Mouse (Mus musculus): ENCODE measurements around the gene Olfr1352. TPM values are rescaled to one million over a fixed set of nuclear protein-coding genes. Genes with fewer than 3 reads are reported as not detected.

The Olfr1352 gene
- not detected in 2 replicates for polyA plus RNA-seq (2021; fragmentation: Nextera tagmentation)
- long read RNA-seq, experiment 1 = 0 reads
- long read RNA-seq, experiment 2 = 0 reads

DNA sequence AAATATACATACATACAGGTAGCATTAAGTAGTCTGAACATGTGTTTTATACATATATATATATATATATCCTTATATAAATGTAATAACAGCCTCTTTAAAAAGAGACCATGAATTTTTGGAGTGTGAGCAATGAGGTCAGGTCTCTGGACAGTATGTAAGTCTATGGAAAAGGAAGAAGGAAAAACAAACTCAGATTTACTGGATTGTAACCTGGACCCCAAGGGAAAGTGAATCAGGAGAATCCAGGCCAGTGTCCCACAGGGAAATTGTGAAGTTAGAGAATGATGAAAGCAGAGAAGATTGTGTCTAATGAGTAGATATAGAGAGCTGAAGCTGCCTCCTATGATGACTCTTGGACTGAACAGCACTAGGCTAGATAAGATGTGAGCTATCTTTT, at the start of gene Olfr1352:
Olfr1352 (plus strand) TSS at position 301 of the 400 bp plus-strand sequence.

DNA sequence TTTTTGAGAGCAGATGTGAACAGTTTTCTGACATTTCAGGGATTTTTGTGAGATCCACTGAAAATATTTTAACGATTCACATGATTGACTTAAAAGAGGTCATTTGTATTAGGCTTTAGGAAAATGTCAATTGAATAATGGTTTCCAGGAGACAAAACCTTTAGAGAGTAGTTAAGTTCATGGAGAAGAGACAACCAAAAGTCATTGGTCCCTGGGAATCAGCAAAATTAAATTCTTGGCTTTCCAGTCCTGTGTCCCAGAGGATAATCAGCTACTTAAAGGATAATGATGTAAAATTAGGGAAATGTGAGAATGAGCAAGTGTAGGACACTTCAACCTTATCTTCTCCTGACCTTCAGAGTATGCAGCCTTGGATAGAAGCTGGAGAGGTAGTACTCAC, 30.5 kb upstream of the Olfr1352 start, which contains the start of gene Olfr8:
Olfr8 (plus strand) TSS at position 301 of the 400 bp plus-strand sequence.

DNA sequence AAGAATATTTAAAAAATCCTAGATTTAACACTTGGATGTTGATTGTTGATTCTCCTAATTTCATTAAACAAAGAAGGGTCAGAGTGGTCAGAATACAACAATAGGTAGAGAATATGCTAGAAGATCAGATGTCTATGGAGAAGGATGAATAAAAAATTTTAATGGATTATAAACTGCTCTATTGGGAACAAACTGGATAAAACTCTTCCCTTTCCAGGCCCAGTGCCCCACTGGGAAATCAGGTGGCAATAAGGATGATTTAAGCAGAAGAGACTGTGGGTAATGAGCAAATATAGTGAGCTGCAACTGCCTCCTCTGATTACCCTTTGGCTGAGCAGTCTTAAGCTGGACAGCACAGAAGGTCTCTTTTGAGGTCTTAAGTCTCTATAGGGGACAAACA, 17.8 kb upstream of the Olfr1352 start, which contains the start of gene Olfr1353:
Olfr1353 (plus strand) TSS at position 301 of the 400 bp plus-strand sequence.

GRCm38 (mm10) chr10:79012172-79012571, 31.3 kb downstream of the Olfr1352 start, which contains the start of gene Olfr1351:
Gene Olfr1351, plus strand, starts transcription at chr10:79012472.

DNA sequence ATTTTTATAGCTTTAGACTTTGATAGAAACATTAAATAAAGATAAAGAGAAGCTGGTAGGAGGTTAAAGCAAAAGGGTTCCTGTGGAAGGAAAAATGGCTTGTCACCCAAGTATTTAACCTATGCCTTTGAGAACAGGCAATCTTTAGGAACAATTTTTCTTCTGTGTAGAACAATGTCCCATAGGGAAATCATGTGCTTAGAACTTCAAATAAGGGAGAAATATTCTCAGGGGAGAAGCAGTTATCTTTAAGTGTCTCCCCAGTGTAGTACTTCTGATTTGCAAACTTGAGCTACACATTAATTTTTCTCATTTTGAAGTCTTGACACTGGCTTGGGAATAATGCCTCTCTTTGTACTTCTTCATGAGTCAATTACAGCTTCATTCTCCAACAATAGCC, 47.6 kb downstream of the Olfr1352 start, which contains the start of gene Olfr57:
Olfr57 (plus strand) TSS at position 301 of the 400 bp plus-strand sequence.

Other genes starting within 250 kb of the Olfr1352 start
- 0.13 and 0.21 TPM in 2 replicates for gene Ccdc105, start 228.0 kb upstream of the Olfr1352 start, polyA plus RNA-seq (2021; fragmentation: Nextera tagmentation)
- 2.4 and 2.9 TPM in 2 replicates for gene Slc1a6, start 200.6 kb upstream of the Olfr1352 start, polyA plus RNA-seq (2021; fragmentation: Nextera tagmentation)
- gene Olfr1356, start 128.9 kb upstream of the Olfr1352 start, polyA plus RNA-seq (2021; fragmentation: Nextera tagmentation) = not detected in 2 replicates
- not detected in 2 replicates for gene Olfr1355, start 105.5 kb upstream of the Olfr1352 start, polyA plus RNA-seq (2021; fragmentation: Nextera tagmentation)
- not detected in 2 replicates for gene Olfr1354, start 67.9 kb upstream of the Olfr1352 start, polyA plus RNA-seq (2021; fragmentation: Nextera tagmentation)
- not detected in 2 replicates for gene Olfr8, start 30.4 kb upstream of the Olfr1352 start, polyA plus RNA-seq (2021; fragmentation: Nextera tagmentation)
- not detected in 2 replicates for gene Olfr1353, start 17.7 kb upstream of the Olfr1352 start, polyA plus RNA-seq (2021; fragmentation: Nextera tagmentation)
- not detected in 2 replicates for gene Olfr1351, start 31.4 kb downstream of the Olfr1352 start, polyA plus RNA-seq (2021; fragmentation: Nextera tagmentation)
- gene Olfr57, start 47.7 kb downstream of the Olfr1352 start, polyA plus RNA-seq (2021; fragmentation: Nextera tagmentation) = not detected in 2 replicates
- 5.1 and 6.2 TPM in 2 replicates for gene 2610008E11Rik, start 116.5 kb downstream of the Olfr1352 start, polyA plus RNA-seq (2021; fragmentation: Nextera tagmentation)
- gene Vmn2r80, start 167.7 kb downstream of the Olfr1352 start, polyA plus RNA-seq (2021; fragmentation: Nextera tagmentation) = not detected in 2 replicates